Mouse (Mus musculus) megakaryocyte, embryonic 14.5 days (primary cell): ENCODE measurements around the gene Tmem131l.

Experiments
- FLI1 ChIP-seq: IDR thresholded peaks from 2 replicates; pipeline ENCODE4 v1.6.1; 2012; ENCODE audit warnings: low read length, inconsistent platforms, mixed read lengths
- GATA1 ChIP-seq: IDR thresholded peaks from 3 replicates; pipeline ENCODE4 v1.6.1; 2012; ENCODE audit warnings: mixed read lengths, low read length, inconsistent platforms, borderline replicate concordance

GRCm38 (mm10) chr3:83943691-83944090 lies 96.3 kb downstream of the Tmem131l start:
- TF ChIP-seq GATA1 (no peak), FLI1 (no peak)
